Mouse (Mus musculus): Measurements from ENCODE around the gene Hoxa1. TPM values are rescaled to one million over a fixed set of nuclear protein-coding genes. Genes with fewer than 3 reads are reported as not detected.

Hoxa1 gene
- polyA plus RNA-seq, 1 experiment = 2.0 TPM

GRCm38 (mm10) chr6:52189909-52190308, 31.8 kb upstream of the Hoxa1 start:
- peaks cover 4% of the 10 kb centered on the region for H3K79me2 ChIP-seq (ENCODE audit: control insufficient read depth, insufficient read depth)
- no peak overlapping the region for H3K4me2 ChIP-seq (ENCODE audit: low read depth)
- no peak overlapping the region for H3ac ChIP-seq (ENCODE audit: control insufficient read depth, insufficient read length)
- no peaks in the 10 kb centered on the region for H3K36me3 ChIP-seq (ENCODE audit: control insufficient read depth, insufficient read depth)
- H3K27me3 ChIP-seq (ENCODE audit: control insufficient read depth, insufficient read depth, insufficient read length) = no peaks in the 10 kb centered on the region
- no peak for TF ChIP-seq CEBPB (IDR thresholded peaks at IDR 0.05; ENCODE audit: insufficient read depth, poor library complexity, severe bottlenecking)
- no peak for TF ChIP-seq REST (IDR thresholded peaks at IDR 0.05; ENCODE audit: insufficient read depth, insufficient read length)
- no peak for TF ChIP-seq E2F4 (IDR thresholded peaks at IDR 0.05; ENCODE audit: insufficient read depth)
- H3K4me3 ChIP-seq = no peak overlapping the region

- Histone ChIP-seq H3ac (ENCODE audit: control insufficient read depth, insufficient read length) (no peak overlapping the region), H3K36me3 (ENCODE audit: control insufficient read depth, insufficient read depth) (no peaks in the 10 kb centered on the region), H3K79me2 (ENCODE audit: control insufficient read depth, insufficient read depth) (peaks cover 4% of the 10 kb centered on the region), H3K4me3 (no peak overlapping the region), H3K27me3 (ENCODE audit: control insufficient read depth, insufficient read depth, insufficient read length) (no peaks in the 10 kb centered on the region), H3K4me2 (ENCODE audit: low read depth) (no peak overlapping the region)
- no peak for TF ChIP-seq TCF12 (IDR thresholded peaks at IDR 0.05; ENCODE audit: insufficient read depth, poor library complexity, severe bottlenecking)
- peak; percentile 37 to 80 (median 59) for TF ChIP-seq MYOG (IDR thresholded peaks at IDR 0.05; ENCODE audit: control insufficient read depth in 1 of 3, insufficient read depth in 1 of 3, insufficient read length in 2 of 3, low read depth in 2 of 3)
- TF ChIP-seq MYOD1 (IDR thresholded peaks at IDR 0.05; ENCODE audit: control insufficient read depth in 1 of 3, insufficient read length in 2 of 3, low read depth in 2 of 3) = peak in 2 of 3 experiments; percentile 55 to 70
Measured at GRCm38 (mm10) chr6:52189172-52189591, 31.1 kb upstream of the Hoxa1 start.

- Histone ChIP-seq H3K79me2 (ENCODE audit: control insufficient read depth, insufficient read depth) (no peaks in the 10 kb centered on the region), H3ac (ENCODE audit: control insufficient read depth, insufficient read length) (no peak overlapping the region), H3K36me3 (ENCODE audit: control insufficient read depth, insufficient read depth) (no peaks in the 10 kb centered on the region), H3K27me3 (ENCODE audit: control insufficient read depth, insufficient read depth, insufficient read length) (no peaks in the 10 kb centered on the region), H3K4me3 (no peak overlapping the region), H3K4me2 (ENCODE audit: low read depth) (no peak overlapping the region)
- TF ChIP-seq MYOD1 (IDR thresholded peaks at IDR 0.05; ENCODE audit: control insufficient read depth in 1 of 3, insufficient read length in 2 of 3, low read depth in 2 of 3) (peak in 2 of 3 experiments; percentile 21 to 64), MAX (IDR thresholded peaks at IDR 0.05; ENCODE audit: low read depth) (no peak)
Measured at GRCm38 (mm10) chr6:52186500-52186899, 28.4 kb upstream of the Hoxa1 start.

- H3K27me3 ChIP-seq (ENCODE audit: control insufficient read depth, insufficient read depth, insufficient read length) = no peaks in the 10 kb centered on the region
Measured at GRCm38 (mm10) chr6:52185834-52186233, 27.7 kb upstream of the Hoxa1 start.

GRCm38 (mm10) chr6:52185222-52185621, 27.1 kb upstream of the Hoxa1 start:
- Histone ChIP-seq H3ac (ENCODE audit: control insufficient read depth, insufficient read length) (no peak overlapping the region), H3K79me2 (ENCODE audit: control insufficient read depth, insufficient read depth) (no peaks in the 10 kb centered on the region), H3K36me3 (ENCODE audit: control insufficient read depth, insufficient read depth) (no peaks in the 10 kb centered on the region), H3K4me2 (ENCODE audit: low read depth) (no peak overlapping the region), H3K27me3 (ENCODE audit: control insufficient read depth, insufficient read depth, insufficient read length) (no peaks in the 10 kb centered on the region), H3K4me3 (no peak overlapping the region)
- TF ChIP-seq REST (IDR thresholded peaks at IDR 0.05; ENCODE audit: insufficient read depth, insufficient read length) (no peak), E2F4 (IDR thresholded peaks at IDR 0.05; ENCODE audit: insufficient read depth) (no peak)

More at GRCm38 (mm10) chr6:52185834-52186233, 27.7 kb upstream of the Hoxa1 start:
- no peaks in the 10 kb centered on the region for H3K36me3 ChIP-seq (ENCODE audit: control insufficient read depth, insufficient read depth)
- H3K4me2 ChIP-seq (ENCODE audit: low read depth) = no peak overlapping the region
- H3K4me3 ChIP-seq = no peak overlapping the region
- no peak overlapping the region for H3ac ChIP-seq (ENCODE audit: control insufficient read depth, insufficient read length)
- H3K79me2 ChIP-seq (ENCODE audit: control insufficient read depth, insufficient read depth) = no peaks in the 10 kb centered on the region
- TF ChIP-seq E2F4 (IDR thresholded peaks at IDR 0.05; ENCODE audit: insufficient read depth) = no peak
- TF ChIP-seq REST (IDR thresholded peaks at IDR 0.05; ENCODE audit: insufficient read depth, insufficient read length) = no peak
- no peak for TF ChIP-seq POLR2A (IDR thresholded peaks at IDR 0.05; ENCODE audit: insufficient read length, low read depth)
- no peak for TF ChIP-seq MYOD1 (IDR thresholded peaks at IDR 0.05; ENCODE audit: control insufficient read depth in 1 of 3, insufficient read length in 2 of 3, low read depth in 2 of 3)
- TF ChIP-seq POLR2AphosphoS2 (IDR thresholded peaks at IDR 0.05; ENCODE audit: insufficient read length, low read depth) = no peak
- TF ChIP-seq USF1 (IDR thresholded peaks at IDR 0.05; ENCODE audit: low read depth) = no peak
- TF ChIP-seq CEBPB (IDR thresholded peaks at IDR 0.05; ENCODE audit: insufficient read depth, poor library complexity, severe bottlenecking) = no peak
- TF ChIP-seq SRF (IDR thresholded peaks at IDR 0.05; ENCODE audit: control insufficient read depth, insufficient read length, low read depth) = no peak
- TF ChIP-seq TCF12 (IDR thresholded peaks at IDR 0.05; ENCODE audit: insufficient read depth, poor library complexity, severe bottlenecking) = no peak
- TF ChIP-seq MAX (IDR thresholded peaks at IDR 0.05; ENCODE audit: low read depth) = no peak
- no peak for TF ChIP-seq MYOG (IDR thresholded peaks at IDR 0.05; ENCODE audit: control insufficient read depth in 1 of 3, insufficient read depth in 1 of 3, insufficient read length in 2 of 3, low read depth in 2 of 3)
- no peak for TF ChIP-seq TCF3 (IDR thresholded peaks at IDR 0.05; ENCODE audit: insufficient read length, low read depth)

- H3ac ChIP-seq (ENCODE audit: control insufficient read depth, insufficient read length) = no peak overlapping the region
- no peak for TF ChIP-seq TCF12 (IDR thresholded peaks at IDR 0.05; ENCODE audit: insufficient read depth, poor library complexity, severe bottlenecking)
- TF ChIP-seq SRF (IDR thresholded peaks at IDR 0.05; ENCODE audit: control insufficient read depth, insufficient read length, low read depth) = no peak
- no peak for TF ChIP-seq USF1 (IDR thresholded peaks at IDR 0.05; ENCODE audit: low read depth)
- no peak for TF ChIP-seq MYOG (IDR thresholded peaks at IDR 0.05; ENCODE audit: control insufficient read depth in 1 of 3, insufficient read depth in 1 of 3, insufficient read length in 2 of 3, low read depth in 2 of 3)
- TF ChIP-seq E2F4 (IDR thresholded peaks at IDR 0.05; ENCODE audit: insufficient read depth) = no peak
- no peak for TF ChIP-seq MAX (IDR thresholded peaks at IDR 0.05; ENCODE audit: low read depth)
- TF ChIP-seq TCF3 (IDR thresholded peaks at IDR 0.05; ENCODE audit: insufficient read length, low read depth) = no peak
- TF ChIP-seq CEBPB (IDR thresholded peaks at IDR 0.05; ENCODE audit: insufficient read depth, poor library complexity, severe bottlenecking) = no peak
- TF ChIP-seq MYOD1 (IDR thresholded peaks at IDR 0.05; ENCODE audit: control insufficient read depth in 1 of 3, insufficient read length in 2 of 3, low read depth in 2 of 3) = no peak
- no peak for TF ChIP-seq POLR2AphosphoS2 (IDR thresholded peaks at IDR 0.05; ENCODE audit: insufficient read length, low read depth)
- TF ChIP-seq POLR2A (IDR thresholded peaks at IDR 0.05; ENCODE audit: insufficient read length, low read depth) = no peak
- H3K4me2 ChIP-seq (ENCODE audit: low read depth) = no peak overlapping the region
- H3K36me3 ChIP-seq (ENCODE audit: control insufficient read depth, insufficient read depth) = no peaks in the 10 kb centered on the region
- no peaks in the 10 kb centered on the region for H3K79me2 ChIP-seq (ENCODE audit: control insufficient read depth, insufficient read depth)
- no peaks in the 10 kb centered on the region for H3K27me3 ChIP-seq (ENCODE audit: control insufficient read depth, insufficient read depth, insufficient read length)
- H3K4me3 ChIP-seq = no peak overlapping the region
Measured at GRCm38 (mm10) chr6:52184668-52185067, 26.6 kb upstream of the Hoxa1 start.
